Mouse (Mus musculus) G1E (cell line): ENCODE measurements at regions not wholly inside any gene's neighbourhood (a gene's known extent, or its start where the extent isn't known, plus 50 kb on each side); places are given as distances from the start of the nearest gene placed in this dataset.

ENCODE experiments used
- CTCF ChIP-seq: IDR thresholded peaks from 2 replicates; pipeline ENCODE4 v1.5.1; 2012; ENCODE audit warnings: low read depth, low read length, inconsistent platforms, mixed read lengths
- GATA1 ChIP-seq: IDR thresholded peaks from 2 replicates; pipeline ENCODE4 v1.6.1; 2012; ENCODE audit warnings: borderline replicate concordance, low read length, inconsistent platforms, mixed read lengths
- GATA2 ChIP-seq: IDR thresholded peaks from 2 replicates; pipeline ENCODE4 v1.6.1; 2012; ENCODE audit warnings: low read depth, low read length, inconsistent platforms, borderline replicate concordance

DNA sequence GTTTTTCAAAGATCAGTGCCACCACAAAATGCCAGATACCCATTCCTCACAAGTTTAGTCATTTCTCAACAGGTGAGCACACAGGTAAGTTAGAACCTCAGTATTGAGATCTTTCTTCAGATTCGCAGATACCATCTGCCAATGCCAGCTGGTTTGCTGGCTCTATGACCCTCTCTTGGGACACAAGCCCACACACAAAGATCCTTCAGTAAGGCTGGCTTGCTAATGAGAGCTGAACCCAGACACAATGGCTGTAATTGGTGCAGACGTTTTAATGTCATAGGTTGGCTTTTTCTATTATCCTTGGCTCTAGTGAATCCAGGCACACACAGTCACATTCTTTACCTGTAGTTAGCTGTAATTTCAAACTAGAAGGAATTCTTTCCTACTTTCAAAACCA, 154.3 kb upstream of the Lyplal1 start:
- TF ChIP-seq CTCF (no peak), GATA1 (no peak), GATA2 (no peak)
